Mouse (Mus musculus): ENCODE results near the gene Smad6.

- TF ChIP-seq MAFK (IDR thresholded peaks at IDR 0.05; ENCODE audit: insufficient read depth, low read depth, low read length) (no peak), ZNF384 (IDR thresholded peaks at IDR 0.05; ENCODE audit: low read depth, low read length) (no peak)
Observed at GRCm38 (mm10) chr9:63980179-63981086, 41.4 kb downstream of the Smad6 start.

Measured in ES-E14 (cell line).